Mouse (Mus musculus): Measurements from ENCODE around the gene Zcchc7. TPM values are rescaled to one million over a fixed set of nuclear protein-coding genes. Genes with fewer than 3 reads are reported as not detected.

The Zcchc7 gene
- polyA plus RNA-seq, 1 experiment from 2014 or later = 37.9 TPM

DNA sequence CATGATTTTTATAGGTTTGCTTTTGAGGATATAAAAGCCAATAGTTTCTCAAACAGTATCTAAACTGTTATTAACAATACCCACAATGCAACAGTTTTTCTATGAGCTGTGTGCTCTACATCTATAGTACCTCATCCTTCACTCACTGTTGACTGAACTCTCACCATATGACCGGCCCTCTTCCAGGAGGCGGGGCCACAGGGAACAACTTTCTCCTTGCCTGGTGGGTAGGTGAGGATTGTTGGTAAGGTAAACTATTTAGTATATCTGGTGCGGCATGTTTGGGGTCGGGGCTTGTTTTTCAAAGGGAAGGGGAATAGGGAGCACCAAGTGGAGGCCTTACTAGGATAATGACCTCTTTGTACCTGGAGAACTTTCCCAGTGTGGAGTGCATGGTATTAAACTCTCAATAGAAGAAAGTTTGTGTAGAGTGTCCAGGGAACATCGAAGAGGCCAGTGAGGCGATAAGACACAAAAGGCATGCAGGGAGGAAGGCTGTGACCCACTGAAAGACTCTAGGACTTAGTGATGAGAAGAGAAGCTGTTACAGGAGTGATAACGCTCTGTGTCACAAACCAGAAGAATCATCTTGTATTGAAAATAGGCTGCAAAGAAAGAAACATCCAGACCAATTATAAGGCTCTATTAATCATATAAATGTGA, 166.9 kb downstream of the Zcchc7 start:
- 92% methylated on average over 7 of the region's 7 CpGs for WGBS
- H3K27me3 ChIP-seq (replicated peaks) = no peaks in the 10 kb centered on the region
- peaks cover 8% of the 10 kb centered on the region for H3K36me3 ChIP-seq
- H3K4me1 ChIP-seq = peaks cover 5% of the 10 kb centered on the region; the same call in 1 of the 2 replicates
- no peak overlapping the region for H3K4me2 ChIP-seq
- ATAC-seq (ENCODE audit: low FRiP score) = no peak
- no peaks in the 10 kb centered on the region for H3K9me3 ChIP-seq (replicated peaks)
- no peak overlapping the region for H3K4me3 ChIP-seq (replicated peaks)
- H3K9ac ChIP-seq (replicated peaks) = no peak overlapping the region
- H3K27ac ChIP-seq (replicated peaks) = no peak overlapping the region

DNA sequence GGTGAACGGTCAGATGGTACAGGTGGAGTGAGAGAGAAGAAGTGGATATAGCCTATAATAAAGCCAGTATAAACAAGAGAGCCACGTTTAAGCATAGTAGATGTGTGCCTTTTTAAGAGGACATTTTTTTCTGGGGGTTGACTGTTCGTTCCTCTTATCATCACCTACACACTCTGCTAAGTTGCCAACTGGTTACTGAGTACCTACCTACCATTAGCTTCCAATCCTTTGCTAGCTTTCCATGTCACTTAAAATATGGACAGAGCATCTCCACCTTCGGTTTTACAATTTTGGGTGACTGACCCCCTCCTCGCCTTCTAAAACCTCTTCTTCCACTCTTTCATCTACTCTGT, 167.4 kb downstream of the Zcchc7 start:
- Histone ChIP-seq H3K36me3 (peaks cover 8% of the 10 kb centered on the region), H3K27ac (replicated peaks) (no peak overlapping the region)

DNA sequence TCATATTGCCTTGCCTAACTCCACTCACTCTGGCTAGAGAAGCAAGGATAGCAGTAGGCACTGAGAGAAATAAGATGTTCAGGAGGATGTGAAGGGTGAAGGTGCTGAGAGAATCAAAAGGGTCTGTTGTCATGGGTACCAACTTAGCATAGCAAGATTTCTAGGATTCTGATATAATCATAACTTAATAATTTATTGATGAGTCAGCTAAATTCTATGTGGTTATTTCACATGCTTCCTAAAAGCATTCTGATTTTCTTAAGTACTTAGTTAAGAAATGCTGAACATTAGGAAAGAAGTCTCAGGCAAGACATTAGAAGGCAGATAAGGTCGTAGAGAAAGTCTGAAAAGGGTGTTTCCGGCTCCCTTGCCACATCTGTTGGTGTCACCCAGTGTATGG, 172.3 kb downstream of the Zcchc7 start:
- no peaks in the 10 kb centered on the region for H3K9me3 ChIP-seq (replicated peaks)
- H3K36me3 ChIP-seq = peaks cover 25% of the 10 kb centered on the region
- no peaks in the 10 kb centered on the region for H3K4me1 ChIP-seq
- WGBS = 85% methylated on average over 2 of the region's 2 CpGs
- H3K4me2 ChIP-seq = no peak overlapping the region
- no peak overlapping the region for H3K9ac ChIP-seq (replicated peaks)
- H3K27me3 ChIP-seq (replicated peaks) = no peaks in the 10 kb centered on the region
- H3K27ac ChIP-seq (replicated peaks) = no peak overlapping the region
- no peak overlapping the region for H3K4me3 ChIP-seq (replicated peaks)
- no peak for ATAC-seq (ENCODE audit: low FRiP score)

More for the DNA sequence above, 167.4 kb downstream of the Zcchc7 start:
- 94% methylated on average over 5 of the region's 5 CpGs for WGBS
- Histone ChIP-seq H3K4me2 (no peak overlapping the region), H3K9ac (replicated peaks) (no peak overlapping the region), H3K4me1 (peaks cover under 1% of the 10 kb centered on the region; the same call in 1 of the 2 replicates), H3K4me3 (replicated peaks) (no peak overlapping the region), H3K27me3 (replicated peaks) (no peaks in the 10 kb centered on the region), H3K9me3 (replicated peaks) (no peaks in the 10 kb centered on the region)
- ATAC-seq (ENCODE audit: low FRiP score) = no peak

DNA sequence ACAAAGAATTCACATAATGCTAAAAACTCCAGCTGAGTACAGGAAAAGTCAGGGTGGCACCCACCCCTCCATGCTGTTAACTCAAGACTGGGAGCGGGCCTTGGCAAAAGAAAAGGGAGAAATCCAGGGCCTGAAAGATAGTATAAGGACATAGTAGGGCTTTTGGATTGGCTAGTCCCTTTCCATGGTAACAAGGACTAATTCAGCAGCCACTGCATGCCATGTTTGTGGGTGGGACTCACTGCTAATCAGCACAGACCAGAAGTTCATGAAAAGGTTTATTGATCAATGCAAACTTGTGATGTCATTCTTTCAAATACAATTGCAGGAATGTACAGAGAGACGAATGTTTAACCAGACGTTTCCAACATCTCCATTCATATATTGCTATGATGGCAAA, 173.1 kb downstream of the Zcchc7 start:
- WGBS = 79% methylated on average over 3 of the region's 3 CpGs
- H3K9ac ChIP-seq (replicated peaks) = no peak overlapping the region
- peaks cover 34% of the 10 kb centered on the region for H3K36me3 ChIP-seq
- no peak for ATAC-seq (ENCODE audit: low FRiP score)
- H3K27me3 ChIP-seq (replicated peaks) = no peaks in the 10 kb centered on the region
- H3K4me3 ChIP-seq (replicated peaks) = no peak overlapping the region
- no peak overlapping the region for H3K27ac ChIP-seq (replicated peaks)
- H3K9me3 ChIP-seq (replicated peaks) = no peaks in the 10 kb centered on the region
- H3K4me2 ChIP-seq = no peak overlapping the region
- no peaks in the 10 kb centered on the region for H3K4me1 ChIP-seq

DNA sequence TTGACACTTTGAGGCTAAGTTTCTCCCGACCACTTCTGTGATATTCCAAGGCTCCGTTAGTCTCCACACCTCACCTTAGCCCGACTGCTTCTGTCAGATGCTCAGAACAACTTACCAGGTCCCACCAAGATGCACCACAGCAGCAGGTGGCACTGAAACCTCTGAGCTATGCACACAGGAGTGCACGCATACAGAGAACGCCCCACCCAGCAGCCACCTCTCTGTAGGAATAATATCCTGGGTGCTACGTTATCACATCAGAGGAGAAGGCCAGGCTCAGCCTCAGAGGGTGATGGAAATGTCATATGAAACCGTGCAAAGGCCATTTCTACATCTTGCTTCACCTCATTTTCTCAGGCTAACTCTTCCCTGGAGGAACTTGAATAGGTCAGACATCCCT, 174.7 kb downstream of the Zcchc7 start:
- Histone ChIP-seq H3K27ac (replicated peaks) (no peak overlapping the region), H3K4me3 (replicated peaks) (no peak overlapping the region), H3K4me1 (no peaks in the 10 kb centered on the region), H3K36me3 (peaks cover 34% of the 10 kb centered on the region), H3K9me3 (replicated peaks) (no peaks in the 10 kb centered on the region), H3K9ac (replicated peaks) (no peak overlapping the region), H3K4me2 (no peak overlapping the region), H3K27me3 (replicated peaks) (no peaks in the 10 kb centered on the region)
- ATAC-seq (ENCODE audit: low FRiP score) = no peak
- WGBS = 94% methylated on average over 7 of the region's 7 CpGs

DNA sequence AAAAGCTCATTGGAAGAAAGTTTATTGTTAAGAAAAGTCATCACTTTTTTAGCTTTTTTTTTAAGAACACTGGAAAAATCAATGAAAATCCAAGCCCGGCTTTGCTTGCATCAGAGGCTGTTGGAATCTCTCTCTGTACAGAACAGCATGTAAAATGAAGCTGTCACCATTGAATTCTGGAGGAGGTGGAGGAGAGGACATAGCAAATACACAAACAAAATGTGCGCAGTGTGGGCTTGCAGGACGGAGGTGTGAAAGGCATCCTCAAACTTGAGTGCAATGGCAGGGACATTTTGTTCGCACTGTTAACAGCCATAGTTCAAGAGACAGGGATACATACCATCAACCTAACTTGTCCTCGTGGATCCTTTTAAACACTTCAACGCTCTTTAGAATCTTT, 176.1 kb downstream of the Zcchc7 start:
- 91% methylated on average over 6 of the region's 6 CpGs for WGBS
- Histone ChIP-seq H3K36me3 (peaks cover 31% of the 10 kb centered on the region), H3K4me2 (no peak overlapping the region), H3K4me3 (replicated peaks) (no peak overlapping the region), H3K9ac (replicated peaks) (no peak overlapping the region), H3K27me3 (replicated peaks) (no peaks in the 10 kb centered on the region), H3K27ac (replicated peaks) (no peak overlapping the region), H3K4me1 (no peaks in the 10 kb centered on the region), H3K9me3 (replicated peaks) (no peaks in the 10 kb centered on the region)
- no peak for ATAC-seq (ENCODE audit: low FRiP score)

DNA sequence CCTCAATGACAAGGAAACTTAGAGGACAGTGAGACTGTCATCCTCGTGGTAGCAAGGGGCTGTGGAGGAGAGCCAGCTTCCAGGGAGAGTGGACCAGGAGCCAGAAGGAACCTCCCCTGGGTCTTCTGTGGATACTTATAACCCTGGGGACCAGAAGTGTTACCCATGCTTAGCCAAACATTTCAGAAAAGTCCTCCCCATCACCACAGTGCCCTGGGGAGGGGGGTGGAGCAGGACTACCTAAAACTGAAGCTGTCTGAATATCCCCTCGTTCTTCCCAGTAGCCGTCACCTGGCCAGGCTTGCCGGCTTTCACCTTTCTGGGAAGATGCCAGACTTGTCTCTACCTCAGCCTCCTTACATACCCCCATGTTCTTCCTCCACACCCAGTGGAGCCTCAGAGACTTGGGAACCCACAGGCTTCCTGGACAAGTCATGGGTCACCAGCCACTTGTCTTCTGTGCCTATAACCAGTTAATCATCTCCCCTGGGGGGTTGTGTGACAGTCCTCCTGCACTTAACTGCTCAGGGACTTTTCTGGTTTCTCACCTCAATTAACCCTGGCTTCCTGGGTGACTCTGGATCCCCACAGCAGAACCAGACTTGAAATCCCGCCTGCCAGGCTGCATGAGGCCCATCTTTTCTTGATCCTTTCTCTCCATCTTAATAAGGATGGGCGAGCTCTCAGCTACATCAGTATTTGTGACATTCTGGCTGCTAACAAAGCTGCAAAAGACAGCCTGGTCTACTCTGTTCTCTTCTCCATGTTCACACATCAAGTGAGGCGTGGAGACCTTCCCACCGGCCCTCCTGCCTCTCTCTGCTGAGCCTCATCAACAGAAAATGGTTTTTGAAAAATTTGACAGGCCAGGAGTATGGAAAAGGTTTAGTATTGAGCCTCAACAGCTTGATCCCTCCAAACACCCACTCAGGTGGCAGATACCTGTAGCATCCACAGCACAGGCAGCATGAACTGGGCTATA, 183.0 kb downstream of the Zcchc7 start:
- ATAC-seq (ENCODE audit: low FRiP score) = no peak
- H3K27me3 ChIP-seq (replicated peaks) = no peaks in the 10 kb centered on the region
- WGBS = 87% methylated on average over 8 of the region's 8 CpGs
- no peak overlapping the region for H3K27ac ChIP-seq (replicated peaks)
- H3K4me3 ChIP-seq (replicated peaks) = no peak overlapping the region
- no peak overlapping the region for H3K9ac ChIP-seq (replicated peaks)
- peaks cover 2% of the 10 kb centered on the region for H3K36me3 ChIP-seq
- H3K4me1 ChIP-seq = no peaks in the 10 kb centered on the region
- no peaks in the 10 kb centered on the region for H3K9me3 ChIP-seq (replicated peaks)
- H3K4me2 ChIP-seq = no peak overlapping the region

DNA sequence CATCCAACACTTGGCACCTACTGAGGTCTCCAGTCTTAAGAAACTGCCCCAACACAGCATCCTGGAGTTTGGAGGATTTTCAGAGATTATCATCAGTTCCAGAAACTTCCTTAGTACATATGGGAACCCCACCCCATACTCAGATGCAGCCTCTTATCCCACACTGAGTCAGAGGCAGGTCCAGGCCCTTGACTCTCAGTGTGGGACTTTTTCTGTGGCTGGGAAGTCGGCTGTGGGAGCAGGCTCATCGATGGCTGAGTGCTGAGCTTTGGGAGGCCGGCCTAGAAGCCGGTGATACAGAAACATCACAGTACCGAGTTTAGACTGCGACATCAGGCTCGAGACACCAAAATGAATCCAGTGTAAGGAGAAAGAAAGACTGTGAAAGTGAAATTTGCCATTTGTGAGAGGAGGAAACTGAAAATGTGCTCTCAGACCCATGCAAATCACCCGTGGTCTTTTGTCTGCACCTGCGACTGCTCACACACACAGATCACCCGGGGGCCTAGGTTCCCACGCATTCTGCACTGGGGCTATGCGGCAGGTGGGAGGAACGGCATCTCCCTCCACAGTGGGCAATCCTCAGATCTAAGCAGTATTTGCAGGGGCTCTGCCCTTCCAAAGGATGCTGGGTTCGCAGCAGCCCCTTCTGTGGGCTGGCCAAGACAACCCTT, 184.0 kb downstream of the Zcchc7 start:
- H3K4me2 ChIP-seq = no peak overlapping the region
- no peaks in the 10 kb centered on the region for H3K4me1 ChIP-seq
- H3K9me3 ChIP-seq (replicated peaks) = no peaks in the 10 kb centered on the region
- H3K27ac ChIP-seq (replicated peaks) = no peak overlapping the region
- no peak for ATAC-seq (ENCODE audit: low FRiP score)
- no peaks in the 10 kb centered on the region for H3K36me3 ChIP-seq
- H3K4me3 ChIP-seq (replicated peaks) = no peak overlapping the region
- no peak overlapping the region for H3K9ac ChIP-seq (replicated peaks)
- no peaks in the 10 kb centered on the region for H3K27me3 ChIP-seq (replicated peaks)
- WGBS = 84% methylated on average over 14 of the region's 14 CpGs

DNA sequence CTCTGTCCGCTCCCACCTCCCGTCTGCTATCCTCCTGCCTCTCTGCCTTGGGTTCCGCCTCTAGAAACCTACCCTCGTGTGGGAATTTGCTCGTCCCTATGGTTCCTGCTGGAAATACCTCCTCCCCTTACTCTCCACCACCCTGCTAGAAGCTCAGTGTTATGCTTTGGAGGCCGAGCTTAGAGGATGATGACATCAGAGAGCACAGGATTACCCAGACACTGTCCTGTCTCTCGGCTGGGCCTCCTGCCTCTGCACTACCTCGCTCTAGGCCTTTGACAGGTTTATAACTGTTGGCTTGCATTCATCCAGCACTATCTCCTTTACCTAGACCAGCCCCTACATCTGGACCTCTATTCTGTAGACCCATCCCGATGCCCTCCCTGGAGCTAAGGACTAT, 184.6 kb downstream of the Zcchc7 start:
- 83% methylated on average over 9 of the region's 9 CpGs for WGBS

DNA sequence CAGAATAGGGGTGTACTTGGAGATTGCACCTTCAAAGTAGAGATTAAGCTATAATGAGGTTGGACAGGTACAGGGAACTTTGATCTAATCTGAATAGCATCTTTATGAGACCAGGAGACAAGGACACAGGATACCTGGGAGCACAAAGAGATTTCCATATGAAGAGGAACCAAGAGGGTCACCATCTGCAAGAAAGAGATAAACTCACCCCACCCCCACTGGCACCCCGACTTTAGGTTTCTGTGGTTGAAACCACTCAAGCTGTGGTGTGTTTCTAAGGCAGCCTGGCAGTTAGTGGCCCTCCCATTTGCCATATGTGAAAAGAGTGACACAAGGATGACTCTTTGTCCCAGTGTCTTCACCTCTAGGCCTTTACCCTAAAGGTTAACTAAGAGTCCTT, 186.6 kb downstream of the Zcchc7 start:
- no peaks in the 10 kb centered on the region for H3K9me3 ChIP-seq (replicated peaks)
- H3K27ac ChIP-seq (replicated peaks) = no peak overlapping the region
- no peaks in the 10 kb centered on the region for H3K36me3 ChIP-seq
- H3K9ac ChIP-seq (replicated peaks) = no peak overlapping the region
- ATAC-seq (ENCODE audit: low FRiP score) = no peak
- no peaks in the 10 kb centered on the region for H3K4me1 ChIP-seq
- 81% methylated on average over 1 of the region's 1 CpGs for WGBS
- H3K27me3 ChIP-seq (replicated peaks) = no peaks in the 10 kb centered on the region
- no peak overlapping the region for H3K4me3 ChIP-seq (replicated peaks)
- H3K4me2 ChIP-seq = no peak overlapping the region

More for the DNA sequence above, 184.6 kb downstream of the Zcchc7 start:
- H3K4me3 ChIP-seq (replicated peaks) = no peak overlapping the region
- no peak overlapping the region for H3K9ac ChIP-seq (replicated peaks)
- no peak overlapping the region for H3K27ac ChIP-seq (replicated peaks)
- H3K9me3 ChIP-seq (replicated peaks) = no peaks in the 10 kb centered on the region
- H3K27me3 ChIP-seq (replicated peaks) = no peaks in the 10 kb centered on the region
- no peak overlapping the region for H3K4me2 ChIP-seq
- no peak for ATAC-seq (ENCODE audit: low FRiP score)
- H3K36me3 ChIP-seq = no peaks in the 10 kb centered on the region
- H3K4me1 ChIP-seq = no peaks in the 10 kb centered on the region

DNA sequence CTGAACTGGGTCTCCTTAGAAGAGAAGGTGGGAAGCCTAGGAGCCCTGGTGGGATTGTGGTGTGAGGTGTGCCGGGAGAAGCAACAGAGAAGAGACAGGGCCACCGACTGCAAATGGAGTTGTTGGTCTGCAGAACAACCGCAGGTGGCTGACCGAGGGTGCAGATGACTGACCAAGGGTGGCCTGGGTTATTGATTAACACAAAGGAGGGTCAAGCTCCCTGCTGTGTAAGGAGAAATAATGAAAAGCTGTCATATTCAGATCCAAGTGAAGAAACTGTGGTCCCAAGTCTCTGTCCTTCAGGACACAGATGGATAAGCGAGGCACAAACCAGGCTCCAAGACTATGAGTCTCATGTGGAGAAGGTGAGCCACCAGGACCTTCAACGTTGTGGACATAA, 187.8 kb downstream of the Zcchc7 start:
- H3K27me3 ChIP-seq (replicated peaks) = no peaks in the 10 kb centered on the region
- no peaks in the 10 kb centered on the region for H3K9me3 ChIP-seq (replicated peaks)
- no peak for ATAC-seq (ENCODE audit: low FRiP score)
- no peak overlapping the region for H3K4me2 ChIP-seq
- H3K4me1 ChIP-seq = no peaks in the 10 kb centered on the region
- no peak overlapping the region for H3K4me3 ChIP-seq (replicated peaks)
- WGBS = 87% methylated on average over 6 of the region's 6 CpGs
- H3K36me3 ChIP-seq = no peaks in the 10 kb centered on the region
- H3K9ac ChIP-seq (replicated peaks) = no peak overlapping the region
- H3K27ac ChIP-seq (replicated peaks) = no peak overlapping the region
